Mouse (Mus musculus) small intestine, adult 10 weeks (tissue): ENCODE measurements around the gene Clnk. TPM values are rescaled to one million over a fixed set of nuclear protein-coding genes. Genes with fewer than 3 reads are reported as not detected.

Experiments
- polyA plus RNA-seq: library from polyadenylated mRNA; stranded (reverse); fragments of 350-450 nt; fragmentation: Illumina TruSeq; extraction: RNeasy Lipid Tissue Mini Kit (QIAGEN cat#74804); gene quantifications from one replicate; pipeline ENCODE4 v1.2.3, GENCODE M21; 2014; ENCODE audit warnings: low replicate concordance

The Clnk gene
- 0.33 TPM for polyA plus RNA-seq

GRCm38 (mm10) chr5:38876622-38877021 lies at the start of gene Clnk:
Clnk (minus strand) TSS chr5:38876812.

DNA sequence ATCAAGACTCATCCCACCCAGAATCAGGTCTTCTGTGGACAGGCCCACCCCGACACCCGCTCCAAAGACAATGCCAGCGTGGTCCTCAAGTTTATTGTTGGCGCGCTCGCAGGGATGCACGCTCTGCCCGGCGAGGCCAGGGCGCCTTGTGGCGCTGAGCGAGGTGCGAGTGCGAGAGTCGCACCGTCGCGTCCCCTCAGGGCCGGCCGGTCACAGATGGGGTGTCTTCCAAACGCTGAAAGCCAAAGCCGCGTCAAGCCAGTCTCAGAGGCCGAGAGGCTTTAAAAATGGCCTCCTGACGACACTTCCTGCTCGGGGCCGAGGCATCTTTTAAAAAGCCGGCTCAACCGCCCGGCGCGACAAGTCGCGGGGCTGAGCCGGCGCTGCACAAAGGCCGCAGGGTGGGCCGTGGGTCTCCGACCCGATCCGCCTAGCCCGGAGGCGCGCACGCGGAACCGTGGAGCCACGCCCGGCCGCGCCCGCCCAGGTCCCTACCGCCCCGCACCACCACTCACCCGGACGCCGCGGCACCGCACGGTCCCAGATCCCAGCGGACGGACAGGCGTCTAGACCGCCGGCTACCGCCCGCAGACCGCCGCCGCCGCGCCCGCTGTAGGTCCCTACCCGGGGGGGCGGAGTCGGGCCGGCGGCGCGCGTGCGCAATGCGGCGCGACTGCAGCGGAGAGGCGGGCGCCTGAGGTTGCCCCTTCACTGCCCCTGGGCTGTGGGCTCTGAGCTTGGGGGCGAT lies 192.3 kb downstream of the Clnk start, which contains the start of gene Zfp518b:
Zfp518b (minus strand) TSS at position 663 of the 748 bp plus-strand sequence.

Other genes with a start within 250 kb of the Clnk start
- 1.0 TPM for gene Zfp518b, start 192.0 kb downstream of the Clnk start, polyA plus RNA-seq